Mouse (Mus musculus): Measurements from ENCODE around the gene Ski. TPM values are rescaled to one million over a fixed set of nuclear protein-coding genes. Genes with fewer than 3 reads are reported as not detected.

The Ski gene
- polyA plus RNA-seq, 1 experiment from 2014 or later = 15.1 TPM

GRCm38 (mm10) chr4:155165861-155166260 lies 56.5 kb downstream of the Ski start:
- Histone ChIP-seq H3K4me2 (ENCODE audit: low read depth) (no peak overlapping the region), H3K4me1 (ENCODE audit: control insufficient read depth, insufficient read depth, low read length) (peaks cover 19% of the 10 kb centered on the region)

GRCm38 (mm10) chr4:155164550-155164949 lies 57.8 kb downstream of the Ski start:
- ATAC-seq (ENCODE audit: insufficient read depth, low FRiP score, low TSS enrichment) = no peak
- 78% methylated on average over 6 of the region's 6 CpGs for WGBS
- Histone ChIP-seq H3K9ac (ENCODE audit: low read length) (no peak overlapping the region), H3K4me2 (ENCODE audit: low read depth) (no peak overlapping the region), H3K36me3 (ENCODE audit: control insufficient read depth, insufficient read depth, low read length) (no peaks in the 10 kb centered on the region), H3K4me3 (ENCODE audit: low read depth, low read length) (no peak overlapping the region), H3K27ac (ENCODE audit: low read depth, low read length) (no peak overlapping the region), H3K9me3 (ENCODE audit: control insufficient read depth, low read length) (no peaks in the 10 kb centered on the region), H3K27me3 (ENCODE audit: control insufficient read depth, insufficient read depth, low read length) (no peaks in the 10 kb centered on the region), H3K4me1 (ENCODE audit: control insufficient read depth, insufficient read depth, low read length) (peaks cover 19% of the 10 kb centered on the region)
- DNase-seq (ENCODE audit: low spot score) = no peak

More at GRCm38 (mm10) chr4:155165861-155166260, 56.5 kb downstream of the Ski start:
- no peak for ATAC-seq (ENCODE audit: insufficient read depth, low FRiP score, low TSS enrichment)
- no peak overlapping the region for H3K4me3 ChIP-seq (ENCODE audit: low read depth, low read length)
- no peaks in the 10 kb centered on the region for H3K36me3 ChIP-seq (ENCODE audit: control insufficient read depth, insufficient read depth, low read length)
- no peaks in the 10 kb centered on the region for H3K27me3 ChIP-seq (ENCODE audit: control insufficient read depth, insufficient read depth, low read length)
- no peak for DNase-seq (ENCODE audit: low spot score)
- no peaks in the 10 kb centered on the region for H3K9me3 ChIP-seq (ENCODE audit: control insufficient read depth, low read length)
- no peak overlapping the region for H3K27ac ChIP-seq (ENCODE audit: low read depth, low read length)
- no peak overlapping the region for H3K9ac ChIP-seq (ENCODE audit: low read length)

- no peaks in the 10 kb centered on the region for H3K27me3 ChIP-seq (ENCODE audit: control insufficient read depth, insufficient read depth, low read length)
- peaks cover 19% of the 10 kb centered on the region for H3K4me1 ChIP-seq (ENCODE audit: control insufficient read depth, insufficient read depth, low read length)
- H3K27ac ChIP-seq (ENCODE audit: low read depth, low read length) = no peak overlapping the region
- no peak overlapping the region for H3K9ac ChIP-seq (ENCODE audit: low read length)
- DNase-seq (ENCODE audit: low spot score) (no peak), ATAC-seq (ENCODE audit: insufficient read depth, low FRiP score, low TSS enrichment) (peak; percentile 48; the same call in 1 of the 2 replicates)
- no peak overlapping the region for H3K4me3 ChIP-seq (ENCODE audit: low read depth, low read length)
- no peak overlapping the region for H3K4me2 ChIP-seq (ENCODE audit: low read depth)
- no peaks in the 10 kb centered on the region for H3K9me3 ChIP-seq (ENCODE audit: control insufficient read depth, low read length)
- H3K36me3 ChIP-seq (ENCODE audit: control insufficient read depth, insufficient read depth, low read length) = peaks cover 5% of the 10 kb centered on the region; the same call in 1 of the 2 replicates
- 50% methylated on average over 8 of the region's 8 CpGs for WGBS
Observed at GRCm38 (mm10) chr4:155163685-155164084, 58.7 kb downstream of the Ski start.

GRCm38 (mm10) chr4:155163320-155163651 lies 59.1 kb downstream of the Ski start:
- Histone ChIP-seq H3K9me3 (ENCODE audit: control insufficient read depth, low read length) (no peaks in the 10 kb centered on the region), H3K9ac (ENCODE audit: low read length) (no peak overlapping the region), H3K27ac (ENCODE audit: low read depth, low read length) (0 out of 2 replicates have a peak overlapping the region, but pooled peaks have one; percentile 23), H3K27me3 (ENCODE audit: control insufficient read depth, insufficient read depth, low read length) (no peaks in the 10 kb centered on the region), H3K36me3 (ENCODE audit: control insufficient read depth, insufficient read depth, low read length) (peaks cover 8% of the 10 kb centered on the region), H3K4me2 (ENCODE audit: low read depth) (no peak overlapping the region), H3K4me1 (ENCODE audit: control insufficient read depth, insufficient read depth, low read length) (peaks cover 19% of the 10 kb centered on the region), H3K4me3 (ENCODE audit: low read depth, low read length) (no peak overlapping the region)
- ATAC-seq (ENCODE audit: insufficient read depth, low FRiP score, low TSS enrichment) = no peak
- DNase-seq (ENCODE audit: low spot score) = no peak
- 56% methylated on average over 4 of the region's 4 CpGs for WGBS

GRCm38 (mm10) chr4:155162433-155163319 lies 59.7 kb downstream of the Ski start:
- Histone ChIP-seq H3K4me1 (ENCODE audit: control insufficient read depth, insufficient read depth, low read length) (peaks cover 19% of the 10 kb centered on the region), H3K36me3 (ENCODE audit: control insufficient read depth, insufficient read depth, low read length) (peaks cover 12% of the 10 kb centered on the region), H3K9ac (ENCODE audit: low read length) (no peak overlapping the region), H3K27ac (ENCODE audit: low read depth, low read length) (0 out of 2 replicates have a peak overlapping the region, but pooled peaks have one; percentile 23), H3K27me3 (ENCODE audit: control insufficient read depth, insufficient read depth, low read length) (no peaks in the 10 kb centered on the region), H3K4me2 (ENCODE audit: low read depth) (no peak overlapping the region), H3K4me3 (ENCODE audit: low read depth, low read length) (no peak overlapping the region), H3K9me3 (ENCODE audit: control insufficient read depth, low read length) (no peaks in the 10 kb centered on the region)
- DNase-seq (ENCODE audit: low spot score) (no peak), ATAC-seq (ENCODE audit: insufficient read depth, low FRiP score, low TSS enrichment) (no peak)
- 72% methylated on average over 7 of the region's 7 CpGs for WGBS

- H3K27ac ChIP-seq (ENCODE audit: low read depth, low read length) = no peak overlapping the region
- 78% methylated on average over 8 of the region's 8 CpGs for WGBS
- H3K27me3 ChIP-seq (ENCODE audit: control insufficient read depth, insufficient read depth, low read length) = no peaks in the 10 kb centered on the region
- H3K9me3 ChIP-seq (ENCODE audit: control insufficient read depth, low read length) = no peaks in the 10 kb centered on the region
- H3K9ac ChIP-seq (ENCODE audit: low read length) = no peak overlapping the region
- no peak overlapping the region for H3K4me3 ChIP-seq (ENCODE audit: low read depth, low read length)
- no peak for ATAC-seq (ENCODE audit: insufficient read depth, low FRiP score, low TSS enrichment)
- H3K36me3 ChIP-seq (ENCODE audit: control insufficient read depth, insufficient read depth, low read length) = peaks cover 26% of the 10 kb centered on the region
- H3K4me2 ChIP-seq (ENCODE audit: low read depth) = no peak overlapping the region
- H3K4me1 ChIP-seq (ENCODE audit: control insufficient read depth, insufficient read depth, low read length) = peaks cover 12% of the 10 kb centered on the region
- no peak for DNase-seq (ENCODE audit: low spot score)
Observed at GRCm38 (mm10) chr4:155158543-155158917, 63.9 kb downstream of the Ski start.

- Histone ChIP-seq H3K9ac (ENCODE audit: low read length) (no peak overlapping the region), H3K4me1 (ENCODE audit: control insufficient read depth, insufficient read depth, low read length) (peaks cover 8% of the 10 kb centered on the region), H3K36me3 (ENCODE audit: control insufficient read depth, insufficient read depth, low read length) (peaks cover 26% of the 10 kb centered on the region), H3K4me2 (ENCODE audit: low read depth) (no peak overlapping the region), H3K9me3 (ENCODE audit: control insufficient read depth, low read length) (no peaks in the 10 kb centered on the region), H3K4me3 (ENCODE audit: low read depth, low read length) (no peak overlapping the region), H3K27ac (ENCODE audit: low read depth, low read length) (no peak overlapping the region), H3K27me3 (ENCODE audit: control insufficient read depth, insufficient read depth, low read length) (no peaks in the 10 kb centered on the region)
- ATAC-seq (ENCODE audit: insufficient read depth, low FRiP score, low TSS enrichment) = no peak
- no peak for DNase-seq (ENCODE audit: low spot score)
- WGBS = 91% methylated on average over 27 of the region's 27 CpGs
Observed at GRCm38 (mm10) chr4:155157871-155158542, 64.4 kb downstream of the Ski start.

GRCm38 (mm10) chr4:155156734-155157133 lies 65.7 kb downstream of the Ski start:
- DNase-seq (ENCODE audit: low spot score) (no peak), ATAC-seq (ENCODE audit: insufficient read depth, low FRiP score, low TSS enrichment) (no peak)
- no peak overlapping the region for H3K4me2 ChIP-seq (ENCODE audit: low read depth)
- no peak overlapping the region for H3K9ac ChIP-seq (ENCODE audit: low read length)
- peaks cover 26% of the 10 kb centered on the region for H3K36me3 ChIP-seq (ENCODE audit: control insufficient read depth, insufficient read depth, low read length)
- no peak overlapping the region for H3K27ac ChIP-seq (ENCODE audit: low read depth, low read length)
- peaks cover 7% of the 10 kb centered on the region for H3K4me1 ChIP-seq (ENCODE audit: control insufficient read depth, insufficient read depth, low read length)
- H3K9me3 ChIP-seq (ENCODE audit: control insufficient read depth, low read length) = no peaks in the 10 kb centered on the region
- 94% methylated on average over 17 of the region's 17 CpGs for WGBS
- no peaks in the 10 kb centered on the region for H3K27me3 ChIP-seq (ENCODE audit: control insufficient read depth, insufficient read depth, low read length)
- no peak overlapping the region for H3K4me3 ChIP-seq (ENCODE audit: low read depth, low read length)
